Mouse (Mus musculus) limb, embryonic 15.5 days (tissue): Measurements from ENCODE around the gene Gm17455. TPM values are rescaled to one million over a fixed set of nuclear protein-coding genes. Genes with fewer than 3 reads are reported as not detected.

Experiments
- ATAC-seq: fragments of 200-750 bp; cut with Nextera tagmentation; 2 replicates; pipeline ENCODE4 v1.8.0; 2017; ENCODE audit warnings: low read depth, moderate TSS enrichment; ENCODE audit not compliant: insufficient number of reproducible peaks, low FRiP score, low TSS enrichment
- H3K27ac ChIP-seq: fragments of 300-500 bp; sonication (generic); 2 replicates; pipeline ENCODE4 v1.5.1; 2015; ENCODE audit warnings: moderate library complexity, mild to moderate bottlenecking, inconsistent platforms
- H3K27me3 ChIP-seq: fragments of 300-500 bp; sonication (generic); 2 replicates; pipeline ENCODE4 v1.6.1; 2015; ENCODE audit warnings: inconsistent platforms
- H3K36me3 ChIP-seq: fragments of 300-500 bp; sonication (generic); 2 replicates; pipeline ENCODE4 v1.6.1; 2015; ENCODE audit warnings: inconsistent platforms
- H3K4me1 ChIP-seq: fragments of 300-500 bp; sonication (generic); 2 replicates; pipeline ENCODE4 v1.6.1; 2015; ENCODE audit warnings: inconsistent platforms
- H3K4me2 ChIP-seq: fragments of 300-500 bp; sonication (generic); 2 replicates; pipeline ENCODE4 v1.6.1; 2015; ENCODE audit warnings: mild to moderate bottlenecking, inconsistent platforms
- H3K4me3 ChIP-seq: fragments of 300-500 bp; sonication (generic); 2 replicates; pipeline ENCODE4 v1.5.1; 2015; ENCODE audit warnings: mild to moderate bottlenecking, inconsistent platforms
- H3K9ac ChIP-seq: fragments of 300-500 bp; sonication (generic); 2 replicates; pipeline ENCODE4 v1.6.1; 2015; ENCODE audit warnings: inconsistent platforms
- H3K9me3 ChIP-seq: fragments of 300-500 bp; sonication (generic); 2 replicates; pipeline ENCODE4 v1.6.1; 2016; ENCODE audit warnings: inconsistent platforms
- WGBS: fragments of 180-500 bp; shearing (Covaris S2); methylation state at CpG from one replicate; pipeline ENCODE4 v1.1.7; 2015; 5-methylcytosine and 5-hydroxymethylcytosine counted together
- polyA plus RNA-seq: library from polyadenylated mRNA; unstranded; fragments of >200 nt; fragmentation: Nextera tagmentation; extraction: Ambion mirVana; gene quantifications from 2 replicates; pipeline ENCODE4 v1.2.1, GENCODE M21; 2015

Gene Gm17455
- polyA plus RNA-seq, 1 experiment from 2014 or later: 1.2 TPM

- H3K9me3 ChIP-seq: no peaks in the 10 kb centered on the region
- no peaks in the 10 kb centered on the region for H3K27me3 ChIP-seq
- no peak overlapping the region for H3K9ac ChIP-seq
- 83% methylated on average over 4 of the region's 4 CpGs for WGBS
- no peak overlapping the region for H3K4me2 ChIP-seq
- no peak overlapping the region for H3K4me3 ChIP-seq
- no peak for ATAC-seq
- H3K4me1 ChIP-seq: no peaks in the 10 kb centered on the region
- no peaks in the 10 kb centered on the region for H3K36me3 ChIP-seq
- no peak overlapping the region for H3K27ac ChIP-seq
Observed at GRCm38 (mm10) chr10:60442321-60442720, 42.8 kb downstream of the Gm17455 start.

DNA sequence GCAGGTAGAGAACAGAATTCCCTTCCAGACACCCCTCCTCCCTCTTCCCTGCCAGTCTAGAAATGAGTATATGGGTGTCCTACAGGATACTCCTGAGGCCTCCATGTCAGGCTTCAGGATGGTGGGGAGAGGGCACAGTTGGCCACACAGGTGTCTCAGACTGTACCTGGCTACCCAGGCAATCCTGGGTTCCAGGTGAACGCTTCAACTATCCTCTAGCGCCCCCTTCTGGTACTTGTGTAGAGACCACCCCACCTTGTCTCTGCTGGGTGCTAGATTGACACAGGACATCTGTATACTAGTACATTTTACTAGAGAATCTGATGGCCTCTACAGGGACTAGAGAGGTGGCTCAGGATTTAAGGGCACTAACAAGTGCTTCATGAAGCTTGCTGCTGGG is 43.6 kb downstream of the Gm17455 start:
- Histone ChIP-seq H3K4me3 (no peak overlapping the region), H3K27ac (no peak overlapping the region), H3K9ac (no peak overlapping the region), H3K9me3 (no peaks in the 10 kb centered on the region), H3K4me1 (no peaks in the 10 kb centered on the region), H3K27me3 (no peaks in the 10 kb centered on the region), H3K36me3 (no peaks in the 10 kb centered on the region), H3K4me2 (no peak overlapping the region)
- no peak for ATAC-seq
- 10% methylated on average over 2 of the region's 2 CpGs for WGBS

DNA sequence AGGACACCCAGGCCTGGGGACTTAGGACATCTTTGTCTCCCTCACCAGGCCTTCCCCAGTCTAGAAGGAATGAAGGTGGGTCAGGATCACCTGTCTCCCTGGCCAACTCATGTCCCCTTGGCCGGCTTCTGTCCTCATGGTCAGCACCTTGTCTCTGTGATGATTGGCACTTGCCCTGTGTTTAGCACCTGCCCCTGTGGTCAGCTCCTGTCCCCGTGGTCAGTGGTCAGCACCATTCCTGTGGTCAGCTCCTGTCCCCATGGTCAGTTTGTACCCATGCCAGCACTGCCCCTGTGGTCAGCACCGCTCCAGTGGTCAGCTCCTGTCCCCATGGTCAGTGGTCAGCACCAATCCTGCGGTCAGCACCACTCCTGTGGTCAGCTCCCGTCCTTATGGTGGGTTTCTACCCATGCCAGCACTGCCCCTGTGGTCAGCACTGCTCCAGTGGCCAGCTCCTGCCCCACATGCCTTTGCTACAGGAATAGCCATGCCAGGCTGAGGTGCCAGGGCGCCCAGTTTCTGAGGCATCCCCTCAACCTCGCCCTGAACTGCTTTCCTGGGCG is 45.6 kb downstream of the Gm17455 start:
- no peak for ATAC-seq
- H3K27ac ChIP-seq: no peak overlapping the region
- no peaks in the 10 kb centered on the region for H3K4me1 ChIP-seq
- H3K27me3 ChIP-seq: no peaks in the 10 kb centered on the region
- H3K4me2 ChIP-seq: no peak overlapping the region
- WGBS: 66% methylated on average over 8 of the region's 8 CpGs
- no peaks in the 10 kb centered on the region for H3K9me3 ChIP-seq
- no peak overlapping the region for H3K9ac ChIP-seq
- no peaks in the 10 kb centered on the region for H3K36me3 ChIP-seq
- H3K4me3 ChIP-seq: no peak overlapping the region

DNA sequence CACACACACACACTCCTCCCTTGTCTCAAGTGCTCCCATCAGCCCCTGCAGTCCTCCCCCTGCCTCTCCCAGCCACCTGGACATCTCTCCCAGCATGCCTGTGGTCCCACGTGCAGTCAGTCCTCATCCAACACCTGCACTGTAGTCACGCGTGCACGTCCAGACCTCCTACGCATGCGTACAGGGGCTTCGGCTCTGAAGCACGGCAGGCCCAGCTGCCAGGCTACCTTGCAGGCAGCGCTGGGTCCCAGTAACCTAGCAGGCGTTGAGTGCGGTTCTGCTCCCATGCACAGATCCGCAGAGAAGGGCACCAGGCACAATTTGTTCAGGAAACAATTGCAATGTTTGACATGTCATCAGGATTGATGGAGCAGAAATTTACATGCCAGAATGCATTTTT is 47.7 kb downstream of the Gm17455 start:
- no peak overlapping the region for H3K27ac ChIP-seq
- no peaks in the 10 kb centered on the region for H3K4me1 ChIP-seq
- no peaks in the 10 kb centered on the region for H3K27me3 ChIP-seq
- H3K9ac ChIP-seq: no peak overlapping the region
- no peaks in the 10 kb centered on the region for H3K9me3 ChIP-seq
- no peak for ATAC-seq
- WGBS: 86% methylated on average over 12 of the region's 12 CpGs
- no peak overlapping the region for H3K4me2 ChIP-seq
- no peak overlapping the region for H3K4me3 ChIP-seq
- no peaks in the 10 kb centered on the region for H3K36me3 ChIP-seq

Other genes starting within 250 kb of the Gm17455 start
- gene Chst3, start 180.5 kb upstream of the Gm17455 start, polyA plus RNA-seq: 2.7 and 3.0 TPM in 2 replicates
- 177 and 226 TPM in 2 replicates for gene Psap, start 122.1 kb upstream of the Gm17455 start, polyA plus RNA-seq
- 3.4 and 6.7 TPM in 2 replicates for gene Vsir, start 52.9 kb upstream of the Gm17455 start, polyA plus RNA-seq